8 mouse cellular contexts compared by ENCODE assay signal in the genomic region with DNA sequence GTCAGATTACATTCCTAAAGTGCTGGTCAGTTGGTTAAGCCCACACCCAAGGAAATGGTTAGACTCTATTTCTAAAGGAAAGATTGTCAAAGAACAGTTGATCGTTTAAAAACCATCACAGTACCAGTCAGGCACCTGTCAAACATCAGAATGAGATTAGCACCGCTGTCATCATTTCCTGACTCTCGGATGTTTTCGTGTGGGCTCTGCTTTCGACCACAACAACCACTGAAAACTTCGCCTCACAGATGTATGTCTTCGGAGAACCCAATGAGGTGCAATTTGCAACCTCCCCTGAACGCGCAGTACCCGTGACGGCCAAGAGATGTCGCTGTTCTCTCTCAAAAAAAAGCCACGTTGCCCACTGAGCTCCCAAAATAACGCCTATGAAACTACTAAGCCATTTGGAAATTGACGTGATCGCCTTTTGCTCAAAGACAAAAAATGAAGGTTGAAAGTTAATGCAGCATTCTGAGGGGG.
DNase-seq lines count a peak whose midpoint lies in the region; TF ChIP-seq lines count a peak whose summit lies in the region.

No protein-coding gene starts in this region.

- H3K9me3 ChIP-seq in midbrain, embryonic 10.5 days (replicated peaks), result no peaks in the 10 kb centered on the region

- no peaks in the 10 kb centered on the region for H3K36me3 ChIP-seq in midbrain, embryonic 10.5 days

- TF ChIP-seq CTCF in gastrocnemius, adult 2 months (IDR thresholded peaks at IDR 0.05), result peak; percentile 95

- H3K4me1 ChIP-seq in midbrain, embryonic 10.5 days, result no peaks in the 10 kb centered on the region

- H3K27ac ChIP-seq in gastrocnemius, adult 2 months, result no peak overlapping the region
- no peak overlapping the region for H3K27ac ChIP-seq in midbrain, embryonic 10.5 days (replicated peaks)

- no peaks in the 10 kb centered on the region for H3K27me3 ChIP-seq in midbrain, embryonic 10.5 days (ENCODE audit: low read depth, poor library complexity, severe bottlenecking)

- DNase-seq in R1 (ENCODE audit: low read depth, low spot score), result peak; percentile 57
- DNase-seq in cerebellum, postnatal 10 days, result peak; percentile 83 to 89
- peak; percentile 65 for DNase-seq in gastrocnemius, adult 2 months
- peak; percentile 87 for DNase-seq in induced T-regulatory cell, adult 2 months (ENCODE audit: low read depth)
- peak; percentile 73 to 85 for DNase-seq in left cerebral cortex, postnatal 14 days (ENCODE audit: low spot score in 2 of 2)
- DNase-seq in midbrain, embryonic 10.5 days (ENCODE audit: low spot score), result peak; percentile 83
- peak; percentile 73 for DNase-seq in right cerebral cortex, postnatal 25 days
- DNase-seq in urinary bladder, postnatal 36 days (ENCODE audit: low spot score in 2 of 2), result peak; percentile 69 to 77

- intact Hi-C loops in gastrocnemius, adult 2 months (cut with DNase I), result loop anchor here (1.0 to 5.0 kb wide), 3 partner anchors 119 to 429 kb away; no protein-coding TSS in a partner anchor
- intact Hi-C loops in left cerebral cortex, postnatal 14 days (cut with DNase I), result loop anchor here (2.0 to 10.0 kb wide), 5 partner anchors 104 to 746 kb away; partner anchors contain the start of gene Cxadr

- peak overlapping the region; percentile 44 for H3K4me3 ChIP-seq in gastrocnemius, adult 2 months
- H3K4me3 ChIP-seq in midbrain, embryonic 10.5 days, result no peak overlapping the region

- 12% methylated on average over 16 of the region's 16 CpGs for WGBS in midbrain, embryonic 10.5 days
